Mouse (Mus musculus): ENCODE results near the gene Zfp180.

GRCm38 (mm10) chr7:24133425-24133995 lies 51.8 kb downstream of the Zfp180 start:
- TF ChIP-seq EP300 (IDR thresholded peaks at IDR 0.05; ENCODE audit: low read depth), result no peak
- TF ChIP-seq CTCF (IDR thresholded peaks at IDR 0.05; ENCODE audit: low read depth), result no peak

Measured in liver, postnatal 0 days (tissue).